In genomic region chr5:105918289-105918688, GRCm38 (mm10) we compare ENCODE assay signal across 9 mouse cellular contexts. TPM values are rescaled to one million over a fixed set of nuclear protein-coding genes. Genes with fewer than 3 reads are reported as not detected.
DNase-seq lines count a peak whose midpoint lies in the region; ATAC-seq and TF ChIP-seq lines count a peak whose summit lies in the region.
"Had no signal": no experiment of that assay in that cellular context is flagged by ENCODE, and none has a peak within 500 bp of the region (broad histone marks: within the 10 kb centered on the region; RNA-seq: fewer than 3 reads in every experiment).

No protein-coding gene starts in this region.

- 87% methylated on average over 6 of the region's 6 CpGs for WGBS in intestine, postnatal 0 days
- WGBS in intestine, embryonic 16.5 days = 84% methylated on average over 6 of the region's 6 CpGs

- H3K9me3 ChIP-seq in intestine, postnatal 0 days (ENCODE audit: control insufficient read depth) = no peaks in the 10 kb centered on the region
- H3K9me3 ChIP-seq in intestine, embryonic 16.5 days (ENCODE audit: control insufficient read depth, low read length) = no peaks in the 10 kb centered on the region

- H3K27ac ChIP-seq in intestine, postnatal 0 days (ENCODE audit: low read depth, low read length) = no peak overlapping the region
- no peak overlapping the region for H3K27ac ChIP-seq in intestine, embryonic 16.5 days (ENCODE audit: low read length)

- peak; percentile 70 for TF ChIP-seq CTCF in intestine, postnatal 0 days (IDR thresholded peaks at IDR 0.05; ENCODE audit: low read depth)

- H3K27me3 ChIP-seq in intestine, postnatal 0 days (replicated peaks; ENCODE audit: control insufficient read depth, insufficient read depth, low read length) = no peaks in the 10 kb centered on the region
- no peaks in the 10 kb centered on the region for H3K27me3 ChIP-seq in intestine, embryonic 16.5 days (replicated peaks; ENCODE audit: control insufficient read depth, insufficient read depth, low read length)

- no peak overlapping the region for H3K4me3 ChIP-seq in intestine, postnatal 0 days (ENCODE audit: low read depth, low read length)
- H3K4me3 ChIP-seq in intestine, embryonic 16.5 days (ENCODE audit: low read length) = no peak overlapping the region

- peak; percentile 64 to 66 for DNase-seq in B cell, adult 2 months
- peak; percentile 76 for DNase-seq in R1 (ENCODE audit: low read depth, low spot score)
- no peak for DNase-seq in frontal cortex, postnatal 14 days (ENCODE audit: low spot score in 2 of 2)
- DNase-seq in frontal cortex, postnatal 10 days (ENCODE audit: low spot score in 2 of 2) = no peak
- no peak for DNase-seq in cerebellum, adult 11-12 months
- DNase-seq: cerebellum, adult 11 months had no signal

- ATAC-seq in intestine, postnatal 0 days = no peak
- ATAC-seq in intestine, embryonic 16.5 days = no peak
- ATAC-seq in megakaryocyte, adult 5-6 weeks (ENCODE audit: poor library complexity, severe bottlenecking) = peak; percentile 47; the same call in 1 of the 2 replicates

- no peak overlapping the region for H3K4me2 ChIP-seq in intestine, postnatal 0 days (replicated peaks; ENCODE audit: low read depth)
- H3K4me2 ChIP-seq in intestine, embryonic 16.5 days (ENCODE audit: low read depth, low read length) = no peak overlapping the region

- H3K4me1 ChIP-seq in intestine, postnatal 0 days (replicated peaks; ENCODE audit: control insufficient read depth, insufficient read depth, low read length) = no peaks in the 10 kb centered on the region
- no peaks in the 10 kb centered on the region for H3K4me1 ChIP-seq in intestine, embryonic 16.5 days (ENCODE audit: control insufficient read depth, insufficient read depth, low read length)

- peaks cover 29% of the 10 kb centered on the region for H3K36me3 ChIP-seq in intestine, postnatal 0 days (ENCODE audit: control insufficient read depth, insufficient read depth)
- H3K36me3 ChIP-seq in intestine, embryonic 16.5 days (ENCODE audit: control insufficient read depth, insufficient read depth, low read length) = peaks cover 6% of the 10 kb centered on the region

- no peak overlapping the region for H3K9ac ChIP-seq in intestine, postnatal 0 days (ENCODE audit: low read depth, low read length)
- H3K9ac ChIP-seq in intestine, embryonic 16.5 days (ENCODE audit: low read depth, low read length) = no peak overlapping the region

RNA-seq across cellular contexts. Expression of gene Zfp326, which starts 41.9 kb away (rescaled TPM):
- polyA plus RNA-seq in intestine, postnatal 0 days (2015; fragmentation: Nextera tagmentation; extraction: Ambion mirVana) = 19.9 and 21.0 TPM in 2 replicates
- 21.0 and 25.2 TPM in 2 replicates for polyA plus RNA-seq in intestine, embryonic 16.5 days (2015; fragmentation: Nextera tagmentation; extraction: Ambion mirVana)
- total RNA-seq in megakaryocyte, adult 5-6 weeks (2015) = 21.2 and 32.9 TPM in 2 replicates
- total RNA-seq in megakaryocyte, adult 5-6 weeks (2017) = 21.3 and 27.6 TPM in 2 replicates

Comparison
In these comparisons a context has a peak if more than half of its experiments do, and no peak if none do; other contexts are left out.
1. DNase-seq: peak in B cell, adult 2 months (2 of 2) and R1 (single experiment); none in frontal cortex, postnatal 14 days (0 of 2), frontal cortex, postnatal 10 days (0 of 2) and cerebellum, adult 11-12 months (single experiment).